Mouse (Mus musculus) hematopoietic stem cell, adult 5-6 weeks (primary cell): ENCODE measurements around the gene Sox30. TPM values are rescaled to one million over a fixed set of nuclear protein-coding genes. Genes with fewer than 3 reads are reported as not detected.

Experiments
- ATAC-seq, 2 experiments: fragments of 125-278 bp in 1 of 2; replicated peaks in 1 of 2; 2 replicates each; pipeline ENCODE4 v1.8.0; 2016 to 2017; ENCODE audit warnings: inconsistent platforms in 2 of 2, mild to moderate bottlenecking in 2 of 2, moderate number of reproducible peaks in 2 of 2, low read depth in 1 of 2, moderate TSS enrichment in 1 of 2; ENCODE audit not compliant: low FRiP score in 2 of 2, poor library complexity in 2 of 2, severe bottlenecking in 2 of 2, insufficient read depth in 1 of 2, low TSS enrichment in 1 of 2
- total RNA-seq: library from RNA; stranded (forward); fragments of 172-1452, 232-1000 nt; gene quantifications from 2 replicates; pipeline ENCODE4 v1.2.3, GENCODE M21; 2017

The Sox30 gene
- total RNA-seq, 1 experiment from 2014 or later: not detected

DNA sequence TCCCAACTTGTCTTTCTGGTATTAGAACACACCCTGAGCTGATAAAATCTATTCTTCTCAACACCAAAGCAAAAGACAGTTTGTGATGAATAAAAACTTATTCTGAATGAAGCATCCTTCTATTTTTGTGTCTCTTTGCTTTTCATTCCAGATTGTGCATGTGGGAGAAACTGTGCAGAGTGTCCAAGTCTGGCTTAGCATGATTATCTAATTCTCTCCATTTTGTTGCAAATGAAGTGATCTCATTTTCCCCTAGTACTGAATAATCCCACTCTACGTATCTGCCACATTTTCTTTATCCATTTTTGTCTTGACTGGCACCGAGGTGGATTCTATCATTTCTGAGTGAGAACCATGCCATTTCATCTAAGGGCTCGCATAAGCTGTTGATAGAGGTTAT lies 4.0 kb upstream of the Sox30 start:
- no peak for ATAC-seq

DNA sequence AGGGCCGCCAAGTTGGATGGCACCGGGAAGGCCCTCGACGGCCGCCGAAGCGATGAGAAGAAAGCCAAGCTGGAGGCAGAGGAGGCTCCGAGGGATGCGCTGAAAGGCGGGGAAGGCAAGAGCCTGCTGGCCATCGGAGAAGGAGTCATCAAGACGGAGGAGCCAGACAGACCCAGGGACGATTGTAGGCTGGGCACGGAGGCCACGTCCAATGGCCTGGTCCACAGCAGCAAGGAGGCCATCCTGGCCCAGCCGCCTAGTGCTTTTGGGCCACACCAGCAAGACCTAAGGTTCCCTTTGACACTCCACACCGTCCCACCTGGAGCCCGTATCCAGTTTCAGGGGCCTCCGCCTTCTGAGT lies 763 bp downstream of the Sox30 start:
- no peak for ATAC-seq

DNA sequence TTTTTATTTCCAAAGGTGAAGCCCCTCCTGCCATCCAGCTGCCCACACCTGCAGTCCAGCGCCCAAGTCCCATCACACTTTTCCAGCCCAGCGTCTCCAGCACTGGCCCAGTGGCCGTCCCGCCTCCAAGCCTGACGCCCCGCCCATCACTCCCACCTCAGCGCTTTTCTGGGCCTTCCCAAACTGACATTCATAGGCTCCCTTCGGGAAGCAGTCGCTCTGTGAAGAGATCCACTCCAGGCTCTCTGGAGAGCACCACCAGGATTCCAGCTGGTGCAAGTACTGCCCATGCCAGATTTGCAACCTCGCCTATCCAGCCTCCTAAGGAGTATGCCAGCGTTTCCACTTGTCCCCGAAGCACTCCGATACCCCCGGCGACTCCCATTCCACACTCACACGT lies 11.5 kb downstream of the Sox30 start:
- ATAC-seq: 0 out of 4 replicates have a peak, but pooled peaks of 1 of the 2 experiments have one; percentile 17

DNA sequence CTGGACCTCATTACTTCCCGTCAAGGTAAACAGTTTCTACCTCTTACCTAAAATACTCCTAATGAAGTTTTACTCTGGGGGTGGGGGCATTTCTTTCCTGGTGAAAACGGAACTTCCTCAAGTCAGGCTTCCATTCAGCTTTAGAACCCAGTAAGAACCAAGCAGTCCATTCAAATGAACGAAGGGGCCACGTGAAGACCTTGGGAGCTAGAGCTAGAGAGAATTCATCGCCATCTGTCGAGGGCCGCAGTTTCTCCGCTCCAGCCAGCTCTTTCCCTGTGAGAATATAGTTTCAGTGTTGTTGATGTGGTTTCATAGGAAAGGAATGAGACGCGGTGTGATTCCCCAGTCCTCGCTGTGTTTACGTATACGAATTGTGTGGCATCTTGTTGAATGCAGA lies 12.0 kb downstream of the Sox30 start:
- no peak for ATAC-seq

DNA sequence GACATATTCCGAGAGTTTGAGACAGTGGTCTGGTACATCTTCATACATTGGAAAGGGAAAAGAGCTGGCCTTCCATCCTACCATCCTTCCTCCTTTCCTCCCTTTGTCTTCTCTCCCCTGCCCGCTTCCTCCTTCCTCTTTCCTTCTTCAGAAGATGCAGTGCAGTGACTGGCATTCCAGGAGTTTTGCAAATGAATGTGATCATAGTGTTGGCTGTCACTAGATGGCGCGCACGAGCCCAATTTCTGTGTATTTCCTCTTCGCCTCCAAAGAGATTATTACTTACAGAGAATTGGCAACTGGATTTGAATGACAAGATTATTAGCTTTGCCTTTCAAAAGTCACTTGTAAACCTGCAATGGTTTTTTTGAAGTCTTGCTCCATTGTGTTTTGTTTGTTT lies 36.0 kb downstream of the Sox30 start:
- ATAC-seq: peak in 1 of 2 experiments; percentile 66; a peak in 1 of 4 replicates

DNA sequence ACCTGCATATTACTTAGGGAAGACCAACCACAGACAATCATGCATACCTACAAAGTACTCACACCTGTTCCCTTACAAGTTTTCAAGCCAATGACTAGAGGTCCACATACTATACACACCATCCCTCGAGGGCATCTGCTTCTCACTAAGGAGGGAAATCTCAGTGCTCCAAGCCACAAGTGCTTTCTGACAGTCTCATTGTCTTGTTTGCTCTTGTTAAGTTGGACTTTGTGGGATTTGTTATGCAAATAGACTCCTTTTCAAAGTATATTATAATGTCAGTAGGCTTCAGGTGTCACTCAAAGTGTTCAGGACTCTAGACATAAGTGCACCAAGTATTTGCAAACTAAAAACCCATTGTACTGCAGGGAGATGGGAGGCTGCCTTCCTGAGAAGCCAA lies 40.1 kb downstream of the Sox30 start:
- ATAC-seq: no peak

DNA sequence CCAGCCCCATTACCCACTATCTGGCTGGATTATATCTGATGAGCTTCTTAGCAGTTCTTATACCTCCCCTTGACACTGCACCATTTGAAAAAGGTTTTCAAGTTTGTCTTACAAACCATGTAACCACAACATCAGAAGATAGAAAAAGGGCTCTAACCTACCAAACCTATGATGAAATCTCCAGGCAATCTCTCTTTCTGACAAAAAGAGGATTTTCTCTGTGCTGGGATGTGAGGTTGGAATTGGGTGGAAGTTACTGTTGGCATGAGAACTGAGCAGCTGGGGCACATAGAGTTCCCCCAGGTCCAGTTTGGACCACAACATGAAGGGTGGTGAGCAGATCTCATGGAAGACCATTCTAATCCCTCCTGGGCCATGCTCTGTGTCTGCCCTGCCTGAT lies 41.7 kb downstream of the Sox30 start:
- ATAC-seq: no peak

DNA sequence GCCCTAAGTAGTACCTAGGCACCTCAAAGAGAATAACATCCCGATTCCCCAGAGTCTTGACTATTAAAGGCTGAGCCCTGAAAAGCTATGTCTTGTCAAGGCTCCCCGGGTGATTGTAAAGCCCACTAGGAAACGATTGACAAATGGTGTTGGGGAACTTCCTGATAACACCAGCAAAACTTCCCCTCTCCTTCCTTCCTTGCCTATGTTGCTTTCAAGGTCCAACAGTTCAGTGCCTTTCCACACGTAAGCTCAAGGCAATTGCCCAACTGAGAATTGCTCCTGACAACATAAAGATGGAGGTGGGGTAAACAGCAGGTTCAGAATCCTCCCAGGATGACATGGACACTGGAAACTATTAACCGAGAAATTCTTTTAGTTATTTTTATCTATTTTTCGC lies 42.9 kb downstream of the Sox30 start:
- ATAC-seq: peak in 1 of 2 experiments; percentile 60; a peak in 1 of 4 replicates

DNA sequence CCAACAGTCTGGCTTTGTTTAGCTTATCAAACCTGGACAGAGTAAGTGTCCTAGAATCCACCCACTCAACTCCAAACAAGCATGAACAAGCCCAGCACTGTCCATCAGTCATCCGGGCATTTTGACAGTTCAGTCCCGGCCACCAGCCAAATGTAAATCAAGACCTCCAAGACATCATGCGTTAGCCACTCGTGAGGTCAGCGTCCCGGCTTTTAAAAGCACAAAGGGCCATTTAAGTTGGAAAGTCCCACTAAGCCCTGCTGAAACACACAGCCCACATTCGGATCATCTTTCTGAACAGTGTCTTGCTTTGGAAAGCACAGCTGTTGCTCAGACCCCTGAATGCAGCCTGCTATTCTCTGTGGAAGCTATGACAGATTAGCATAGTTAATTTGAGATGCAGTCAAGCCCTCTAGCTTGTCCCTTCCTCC lies 45.9 kb downstream of the Sox30 start:
- ATAC-seq: no peak

DNA sequence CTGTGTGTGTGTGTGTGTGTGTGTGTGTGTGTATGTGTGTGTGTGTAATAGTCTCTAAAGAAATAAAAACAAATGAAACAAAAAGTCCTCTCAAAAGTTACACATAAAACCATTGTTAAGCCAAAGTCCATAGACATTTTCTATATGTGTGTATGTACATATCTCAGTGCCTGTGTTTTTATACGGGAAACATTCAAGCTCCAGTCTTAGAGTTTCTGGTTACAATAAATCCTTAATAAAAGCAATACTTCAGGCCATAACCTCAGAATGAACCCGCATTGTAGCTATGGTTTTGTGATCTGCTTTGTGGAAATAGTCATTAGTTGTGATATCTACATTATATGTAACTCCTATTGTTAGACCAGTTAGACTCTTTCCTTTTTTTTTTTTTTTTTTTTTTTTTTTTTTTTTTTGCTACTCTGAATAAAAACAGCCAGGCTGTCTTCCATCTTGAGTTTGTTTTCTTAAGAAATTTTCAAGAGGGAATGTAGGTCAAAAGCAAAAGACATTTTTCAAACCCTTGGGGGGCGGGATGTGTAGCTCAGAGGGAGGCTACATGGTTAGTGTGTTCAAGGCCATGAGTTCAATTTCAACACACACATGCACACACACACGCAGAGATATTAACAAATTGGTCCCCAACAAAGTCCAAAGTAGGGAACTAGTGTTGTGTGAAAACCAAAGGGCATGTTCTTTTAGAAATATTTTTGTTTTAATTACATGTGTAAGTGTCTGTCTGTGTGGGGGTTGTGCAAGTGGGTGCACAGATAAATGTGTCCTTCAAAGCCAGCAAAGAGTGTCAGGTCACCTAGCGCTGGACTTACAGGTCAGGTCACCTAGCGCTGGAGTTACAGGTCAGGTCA lies 48.1 kb downstream of the Sox30 start:
- ATAC-seq: no peak

DNA sequence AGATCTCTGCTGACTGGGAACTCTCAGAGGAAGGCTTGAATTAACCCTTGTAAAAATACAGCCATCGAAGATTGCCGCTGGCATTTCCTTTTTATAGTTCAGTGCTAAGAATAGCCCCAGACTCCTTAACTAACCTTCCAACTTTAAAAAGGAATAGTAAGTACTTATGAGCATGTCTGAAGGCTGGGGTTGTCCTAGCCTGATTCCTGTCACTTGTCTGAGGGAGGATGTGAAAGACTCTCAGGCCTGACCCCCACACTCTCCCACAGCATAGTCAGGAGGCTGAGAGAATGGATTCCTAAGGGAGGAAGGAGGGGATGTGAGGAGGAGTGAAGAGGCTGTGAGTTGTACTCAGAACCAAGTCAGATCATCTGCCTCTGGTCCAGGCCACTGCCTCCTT lies 49.4 kb downstream of the Sox30 start:
- ATAC-seq: no peak

DNA sequence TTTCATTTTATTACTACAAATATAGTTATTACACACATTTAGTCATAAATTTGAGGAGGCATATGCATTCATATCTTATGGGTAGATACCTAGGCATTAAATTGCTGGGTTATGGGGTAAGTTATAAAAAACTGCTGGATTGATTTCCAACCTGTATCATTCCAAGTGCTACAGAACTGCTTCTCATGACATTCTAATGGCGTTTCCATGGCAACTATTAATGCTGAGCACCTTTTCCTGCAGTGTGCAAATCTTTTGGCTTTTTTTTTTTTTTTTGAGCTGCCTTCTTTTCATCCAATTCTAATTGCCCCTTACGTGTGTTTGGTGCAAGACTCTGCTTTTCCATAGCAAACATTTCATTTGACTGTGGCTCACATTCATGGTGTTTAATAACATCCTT lies 49.9 kb downstream of the Sox30 start:
- no peak for ATAC-seq

DNA sequence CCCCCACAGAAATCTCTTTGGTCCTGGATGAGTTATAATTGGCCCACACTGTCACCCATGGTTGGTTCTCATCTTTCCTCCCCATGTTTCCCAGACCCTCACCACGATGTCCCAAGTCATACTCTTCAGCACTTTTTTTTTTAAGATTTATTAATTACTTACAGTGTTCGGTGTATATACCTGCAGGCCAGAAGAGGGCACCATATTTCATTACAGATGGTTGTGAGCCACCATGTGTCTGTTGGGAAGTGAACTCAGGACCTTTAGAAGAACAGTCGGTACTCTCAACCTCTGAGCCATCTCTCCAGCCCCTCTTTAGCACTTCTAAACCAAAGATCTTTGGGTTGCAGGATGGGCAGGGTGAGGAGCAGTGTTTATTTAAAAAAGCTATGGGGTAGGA lies 51.4 kb downstream of the Sox30 start:
- ATAC-seq: no peak

DNA sequence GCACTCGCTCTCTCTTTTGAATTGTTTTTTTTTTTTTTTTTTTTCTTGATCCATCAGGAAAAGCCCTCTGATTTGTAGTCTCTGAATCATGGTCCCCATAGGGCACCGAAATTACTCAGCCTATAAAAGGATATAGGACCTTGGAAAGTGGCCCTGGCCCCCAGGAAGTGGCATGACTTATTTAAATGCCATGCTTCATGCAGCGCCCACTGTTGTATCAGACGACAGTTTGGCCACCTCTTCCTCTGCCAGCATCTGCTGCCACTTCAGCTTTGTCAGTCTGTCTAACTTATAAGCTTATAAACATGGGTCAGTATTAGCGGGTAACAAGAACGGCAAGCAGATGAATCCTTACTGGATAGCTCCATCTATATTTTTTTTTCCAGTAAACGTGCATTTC lies 52.8 kb downstream of the Sox30 start:
- no peak for ATAC-seq

DNA sequence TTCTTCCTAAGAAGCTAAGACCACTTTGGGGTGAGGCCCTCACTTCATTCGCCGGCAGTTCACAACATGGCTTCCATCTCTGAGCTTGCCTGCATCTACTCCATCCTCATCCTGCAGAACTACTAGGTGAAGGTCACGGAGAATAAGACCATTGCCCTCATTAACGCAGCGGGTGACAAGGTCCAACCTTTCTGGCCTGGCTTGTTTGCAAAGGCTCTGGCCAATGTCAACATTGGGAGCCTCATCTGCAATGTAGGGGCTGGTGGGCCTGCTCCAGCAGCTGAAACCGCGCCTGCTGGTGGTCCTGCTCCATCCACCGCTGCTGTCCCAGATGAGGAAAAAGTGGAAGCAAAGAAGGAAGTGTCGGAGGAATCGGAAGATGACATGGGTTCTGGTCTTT lies 56.3 kb downstream of the Sox30 start:
- ATAC-seq: no peak

DNA sequence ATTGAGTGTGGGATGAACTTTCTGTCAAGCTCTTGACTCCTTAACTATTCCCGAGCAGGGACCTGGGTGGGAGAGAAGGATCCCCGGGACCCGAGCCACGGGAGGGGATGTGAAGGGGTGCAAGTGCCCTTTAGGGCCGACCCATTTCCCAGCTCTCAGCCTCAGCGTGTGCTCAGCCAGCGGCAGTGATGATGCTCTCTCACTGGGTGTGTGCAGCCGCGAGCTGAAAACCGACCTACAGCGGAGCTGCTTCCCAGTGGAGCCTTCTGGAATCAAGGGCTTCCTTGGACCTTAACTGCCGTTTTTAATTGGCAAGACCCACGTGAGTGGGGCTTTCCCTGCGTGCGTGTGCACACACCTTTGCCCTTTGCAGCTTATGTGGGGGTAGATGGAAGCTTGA lies 58.8 kb downstream of the Sox30 start:
- ATAC-seq: no peak

DNA sequence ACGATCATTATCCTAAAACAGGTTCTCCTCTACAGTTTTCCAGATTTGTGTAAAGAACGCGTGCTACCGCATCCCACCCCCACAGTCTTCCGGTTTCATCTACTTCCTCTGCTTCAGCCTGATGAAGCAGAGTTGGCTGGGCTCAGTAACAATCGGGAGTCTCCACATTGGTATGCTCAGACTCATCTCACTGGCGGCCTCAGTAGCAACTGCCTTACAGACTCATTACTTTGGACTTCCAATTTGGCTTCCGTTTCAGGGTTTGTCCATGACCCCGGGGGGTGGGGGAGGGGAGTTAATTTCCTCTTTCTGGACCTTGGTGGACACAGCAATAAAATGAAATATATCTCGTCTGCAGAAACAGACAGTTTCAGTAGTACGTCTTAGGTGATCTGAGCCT lies 59.2 kb downstream of the Sox30 start:
- ATAC-seq: no peak

DNA sequence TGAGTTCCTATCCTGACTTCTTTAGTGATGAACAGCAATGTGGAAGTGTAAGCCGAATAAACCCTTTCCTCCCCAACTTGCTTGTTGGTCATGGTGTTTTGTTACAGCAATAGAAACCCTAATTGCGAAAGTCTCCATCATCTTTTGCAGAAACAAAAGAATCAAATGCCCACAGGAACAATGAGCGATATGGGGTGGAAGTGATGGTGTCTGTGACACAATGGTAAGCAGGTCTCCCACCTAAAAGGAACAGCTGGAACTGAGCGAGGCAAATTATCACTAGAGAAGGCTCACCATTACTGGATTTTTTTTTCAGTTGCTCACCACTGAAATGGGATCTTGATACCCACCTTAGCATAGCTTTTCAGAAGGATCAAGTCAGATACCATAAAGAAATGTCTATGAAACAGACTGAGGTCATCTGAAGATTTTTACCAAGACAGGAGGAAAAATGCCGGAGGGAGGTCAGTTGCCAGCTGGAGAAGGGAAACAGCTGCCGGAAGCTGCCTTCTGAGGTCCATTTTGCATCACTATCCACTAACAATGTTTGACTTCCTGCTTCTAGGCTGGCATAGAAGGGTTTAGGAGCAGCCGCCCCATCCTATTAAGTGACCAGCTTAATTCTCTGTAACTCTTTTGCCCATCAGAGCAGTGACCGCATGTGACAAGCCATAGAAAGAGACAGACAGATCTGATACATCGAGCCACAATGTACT lies 60.9 kb downstream of the Sox30 start:
- ATAC-seq: no peak
